Mouse (Mus musculus): ENCODE measurements at regions not wholly inside any gene's neighbourhood (a gene's known extent, or its start where the extent isn't known, plus 50 kb on each side); places are given as distances from the start of the nearest gene placed in this dataset.
"Not testable (repeated sequence)": the region's sequence is repeated elsewhere in the genome, so short reads cannot be mapped to it uniquely, and the experiment has no call there.

- no peak for DNase-seq (ENCODE audit: low spot score in 2 of 2)
These were observed 428.4 kb downstream of the Bmper start for GRCm38 (mm10) chr9:23651300-23651699.

- no peak for DNase-seq (ENCODE audit: low spot score in 2 of 2)
These were observed 430.2 kb downstream of the Bmper start for GRCm38 (mm10) chr9:23653086-23653485.

GRCm38 (mm10) chr9:23654777-23655176 is 431.9 kb downstream of the Bmper start:
- no peak for DNase-seq (ENCODE audit: low spot score in 2 of 2)

DNA sequence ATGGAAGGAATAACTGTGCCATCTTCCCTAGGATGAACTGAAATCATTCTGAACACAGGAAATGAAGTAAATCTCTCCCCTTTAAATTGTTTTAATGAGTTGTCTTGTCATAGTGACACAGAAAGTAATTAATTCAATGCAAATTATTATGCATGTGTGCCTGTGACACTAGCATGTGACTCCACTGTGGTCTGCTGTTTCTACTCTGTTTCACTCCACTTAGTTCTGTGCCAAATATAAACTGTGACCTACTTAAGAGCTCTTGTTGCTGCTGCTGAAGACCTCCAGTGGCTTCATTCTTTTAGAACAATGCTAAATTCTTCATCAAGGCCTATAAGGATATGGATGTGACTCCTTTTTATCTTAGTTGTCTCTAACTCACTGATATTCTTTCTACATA is 431.8 kb upstream of the Npsr1 start:
- no peak for DNase-seq (ENCODE audit: low spot score in 2 of 2)

DNA sequence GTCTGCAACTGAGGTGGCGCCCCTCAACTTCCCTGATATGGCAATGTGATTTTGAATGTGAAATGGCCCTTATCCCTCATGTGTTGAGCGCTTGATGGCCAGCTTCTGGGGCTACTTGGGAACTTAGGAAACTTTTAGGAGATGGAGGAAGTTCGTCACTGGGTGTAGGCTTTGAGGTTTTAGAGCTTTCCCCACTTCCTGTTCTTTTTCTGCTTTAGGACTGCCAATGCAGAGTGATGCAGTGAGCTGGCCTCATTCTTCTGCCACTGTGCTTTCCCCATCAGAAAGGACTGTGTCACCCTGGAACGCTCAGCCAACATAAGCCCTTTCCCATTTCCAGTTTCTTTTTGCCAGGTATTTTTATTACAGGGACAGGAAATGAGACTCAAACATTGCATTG is 428.6 kb upstream of the Npsr1 start:
- DNase-seq (ENCODE audit: low spot score in 2 of 2) = no peak

- no peak for DNase-seq (ENCODE audit: low spot score in 2 of 2)
These were observed 427.2 kb upstream of the Npsr1 start for GRCm38 (mm10) chr9:23670642-23671041.

GRCm38 (mm10) chr9:23673347-23673860 is 424.4 kb upstream of the Npsr1 start:
- DNase-seq (ENCODE audit: low spot score in 2 of 2) = no peak

- no peak for DNase-seq (ENCODE audit: low spot score in 2 of 2)
These were observed 423.0 kb upstream of the Npsr1 start for GRCm38 (mm10) chr9:23674833-23675232.

DNA sequence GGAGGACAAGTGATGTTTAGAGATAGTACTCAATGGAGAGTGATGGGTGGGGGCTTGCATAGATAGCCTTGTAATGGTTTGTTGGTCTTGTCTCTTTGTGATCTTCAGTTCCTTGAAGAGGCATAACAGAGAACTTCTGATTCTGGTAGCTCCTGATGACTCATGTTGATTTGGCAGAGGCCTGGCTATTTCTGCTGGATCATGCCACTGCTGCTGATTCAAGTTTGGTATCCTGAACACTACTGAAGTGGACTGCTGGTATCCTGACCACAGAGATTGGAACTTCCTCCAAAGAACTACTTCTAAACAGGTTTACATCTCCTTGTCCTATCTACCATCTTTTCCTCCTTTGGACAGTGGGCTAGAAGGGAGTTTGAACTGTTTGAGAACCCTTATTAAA is 408.3 kb upstream of the Npsr1 start:
- no peak for DNase-seq (ENCODE audit: low spot score in 2 of 2)

- DNase-seq (ENCODE audit: low spot score in 2 of 2) = no peak
These were observed 404.9 kb upstream of the Npsr1 start for GRCm38 (mm10) chr9:23692768-23693441.

GRCm38 (mm10) chr9:23693442-23693829 is 404.4 kb upstream of the Npsr1 start:
- DNase-seq (ENCODE audit: low spot score in 2 of 2) = no peak

GRCm38 (mm10) chr9:23694481-23694880 is 403.3 kb upstream of the Npsr1 start:
- no peak for DNase-seq (ENCODE audit: low spot score in 2 of 2)

GRCm38 (mm10) chr9:23700567-23700966 is 397.2 kb upstream of the Npsr1 start:
- DNase-seq (ENCODE audit: low spot score in 2 of 2) = no peak

GRCm38 (mm10) chr9:23717584-23717983 is 380.2 kb upstream of the Npsr1 start:
- DNase-seq (ENCODE audit: low spot score in 2 of 2) = not testable (repeated sequence)

DNA sequence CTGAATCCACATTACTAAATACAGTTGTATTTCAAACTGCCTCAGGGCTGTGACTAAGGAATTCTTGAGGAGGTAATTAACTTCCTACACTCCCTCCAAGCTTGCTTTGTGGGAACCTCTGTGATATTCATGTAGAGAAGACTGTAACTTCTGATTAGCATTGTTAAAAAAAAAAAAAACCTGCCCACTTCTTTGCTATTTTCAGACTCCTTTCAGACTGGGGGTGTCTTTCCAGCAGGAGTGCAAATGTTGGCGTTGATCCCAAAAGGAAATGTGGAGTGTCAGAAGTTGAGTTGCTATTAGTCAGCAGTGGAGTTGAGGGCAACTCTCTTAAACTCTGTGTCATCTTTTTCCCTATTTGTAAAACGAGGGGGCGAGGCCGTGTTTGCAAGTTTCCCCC is 369.0 kb upstream of the Npsr1 start:
- peak in 1 of 2 experiments; percentile 27 for DNase-seq (ENCODE audit: low spot score in 2 of 2)

GRCm38 (mm10) chr9:23752478-23752877 is 345.3 kb upstream of the Npsr1 start:
- no peak for DNase-seq (ENCODE audit: low spot score in 2 of 2)

DNA sequence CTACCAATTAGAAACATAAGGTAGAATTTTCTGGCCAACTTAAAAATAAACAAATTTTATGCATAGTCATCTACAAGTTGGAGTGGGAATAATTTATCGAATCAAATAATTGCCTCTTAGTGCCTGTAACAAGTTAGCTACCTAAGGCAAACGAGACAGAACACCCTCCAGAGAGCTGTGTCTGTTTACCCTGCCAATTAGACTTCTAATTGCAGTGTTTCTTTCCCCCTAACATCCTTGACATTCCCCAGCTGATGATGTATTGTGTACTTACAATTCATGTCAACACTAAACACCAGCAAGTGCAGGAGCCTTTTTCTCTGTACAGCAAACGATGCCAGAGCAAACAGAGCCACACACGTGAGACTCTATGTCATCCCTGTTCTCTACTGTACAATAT is 311.1 kb upstream of the Npsr1 start:
- DNase-seq (ENCODE audit: low spot score in 2 of 2) = no peak

Measured in frontal cortex, postnatal 25 days (tissue).